In the genomic region with DNA sequence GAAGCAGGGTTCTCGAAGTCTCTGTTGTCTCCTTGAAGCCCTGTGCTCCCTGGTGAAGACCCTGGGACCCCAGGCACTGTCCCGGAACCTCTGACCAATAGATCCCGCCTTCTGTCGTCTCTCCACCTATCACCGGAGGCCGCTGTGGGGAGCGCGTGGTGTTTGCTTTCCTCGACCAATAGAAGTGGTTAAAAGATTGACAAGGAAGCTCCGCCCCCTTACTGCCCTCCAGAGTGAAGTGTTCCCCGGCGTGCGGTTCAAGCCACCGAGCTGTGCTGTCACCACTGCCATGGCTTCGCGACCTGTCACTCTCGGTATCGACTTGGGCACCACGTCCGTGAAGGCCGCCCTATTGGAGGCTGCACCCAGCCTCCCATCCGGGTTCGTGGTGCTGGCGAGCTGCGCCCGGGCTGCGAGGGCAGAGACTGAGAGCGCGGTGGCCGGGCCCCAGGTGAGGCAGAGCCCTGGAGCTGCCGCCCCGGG, we compare ENCODE assay signal across 8 mouse cellular contexts. TPM values are rescaled to one million over a fixed set of nuclear protein-coding genes. Genes with fewer than 3 reads are reported as not detected.
DNase-seq lines count a peak whose midpoint lies in the region; ATAC-seq lines count a peak whose summit lies in the region.

A gene (plus strand): TSS at position 231 of the 483 bp plus-strand sequence.

- H3K27ac ChIP-seq in heart, embryonic 13.5 days (replicated peaks): peak within 1 kb of the TSS; percentile 68
- peak within 1 kb of the TSS; percentile 77 for H3K27ac ChIP-seq in liver, embryonic 12.5 days
- H3K27ac ChIP-seq in stomach, embryonic 15.5 days: no peak within 1 kb of the TSS; the same call in 1 of the 2 replicates

- WGBS in heart, embryonic 13.5 days: under 1% methylated on average over 32 of the region's 32 CpGs
- 1% methylated on average over 32 of the region's 32 CpGs for WGBS in liver, embryonic 12.5 days (ENCODE audit: insufficient replicate concordance)
- under 1% methylated on average over 32 of the region's 32 CpGs for WGBS in stomach, embryonic 15.5 days

- DNase-seq in CD4-positive helper T cell, adult 2 months (ENCODE audit: low read depth, low spot score): peak; percentile 95
- peak; percentile 89 for DNase-seq in brain, embryonic 18.5 days (ENCODE audit: low read depth, low spot score)
- DNase-seq in kidney, postnatal 10 days: peak; percentile 96
- DNase-seq in natural killer cell, adult 2 months (ENCODE audit: low spot score in 2 of 2): peak; percentile 94 to 95

- no peaks in the 10 kb centered on the region for H3K27me3 ChIP-seq in heart, embryonic 13.5 days (replicated peaks)
- no peaks in the 10 kb centered on the region for H3K27me3 ChIP-seq in liver, embryonic 12.5 days (replicated peaks)
- no peaks in the 10 kb centered on the region for H3K27me3 ChIP-seq in stomach, embryonic 15.5 days (replicated peaks)

- H3K36me3 ChIP-seq in heart, embryonic 13.5 days: peaks cover 10% of the 10 kb centered on the region
- peaks cover 12% of the 10 kb centered on the region for H3K36me3 ChIP-seq in liver, embryonic 12.5 days
- no peaks in the 10 kb centered on the region for H3K36me3 ChIP-seq in stomach, embryonic 15.5 days

- peak within 1 kb of the TSS; percentile 98 for H3K4me2 ChIP-seq in heart, embryonic 13.5 days
- H3K4me2 ChIP-seq in liver, embryonic 12.5 days: peak within 1 kb of the TSS; percentile 99
- peak within 1 kb of the TSS; percentile 97 for H3K4me2 ChIP-seq in stomach, embryonic 15.5 days

- H3K9ac ChIP-seq in heart, embryonic 13.5 days: peak within 1 kb of the TSS; percentile 92
- H3K9ac ChIP-seq in liver, embryonic 12.5 days: peak within 1 kb of the TSS; percentile 88
- H3K9ac ChIP-seq in stomach, embryonic 15.5 days: peak within 1 kb of the TSS; percentile 67

- H3K4me1 ChIP-seq in heart, embryonic 13.5 days: peaks cover 16% of the 10 kb centered on the region
- peaks cover 23% of the 10 kb centered on the region for H3K4me1 ChIP-seq in liver, embryonic 12.5 days
- 0 out of 2 replicates have a peak, but pooled peaks cover 2% of the 10 kb centered on the region for H3K4me1 ChIP-seq in stomach, embryonic 15.5 days

- no peaks in the 10 kb centered on the region for H3K9me3 ChIP-seq in heart, embryonic 13.5 days
- H3K9me3 ChIP-seq in liver, embryonic 12.5 days (replicated peaks): no peaks in the 10 kb centered on the region
- no peaks in the 10 kb centered on the region for H3K9me3 ChIP-seq in stomach, embryonic 15.5 days

- peak within 1 kb of the TSS; percentile 85 for H3K4me3 ChIP-seq in heart, embryonic 13.5 days
- H3K4me3 ChIP-seq in liver, embryonic 12.5 days: peak within 1 kb of the TSS; percentile 83
- H3K4me3 ChIP-seq in stomach, embryonic 15.5 days (replicated peaks): peak within 1 kb of the TSS; percentile 79

- peak; percentile 96 for ATAC-seq in erythroid progenitor cell, adult 5-6 weeks (replicated peaks; ENCODE audit: low FRiP score, poor library complexity, severe bottlenecking)
- peak; percentile 96 for ATAC-seq in heart, embryonic 13.5 days (ENCODE audit: extremely low read depth, insufficient number of reproducible peaks, low FRiP score, low TSS enrichment)
- peak; percentile 96 for ATAC-seq in liver, embryonic 12.5 days
- peak; percentile 96 for ATAC-seq in stomach, embryonic 15.5 days (ENCODE audit: insufficient read depth, low FRiP score, low read depth)

RNA-seq across cellular contexts. Expression of the gene that starts here (rescaled TPM):
- total RNA-seq in erythroid progenitor cell, adult 5-6 weeks (2015; ENCODE audit: low replicate concordance): 2.9 TPM in 1 of 2 replicates, not detected in the other
- 0.39 TPM in 1 of 2 replicates, not detected in the other for total RNA-seq in erythroid progenitor cell, adult 5-6 weeks (2017; ENCODE audit: low replicate concordance)
- polyA plus RNA-seq in heart, embryonic 13.5 days (2015; fragmentation: Nextera tagmentation; extraction: Ambion mirVana): 0.56 and 0.60 TPM in 2 replicates
- 2.1 and 2.3 TPM in 2 replicates for polyA plus RNA-seq in liver, embryonic 12.5 days (2016; fragmentation: Nextera tagmentation; extraction: Ambion mirVana)
- polyA plus RNA-seq in stomach, embryonic 15.5 days (2015; fragmentation: Nextera tagmentation; extraction: Ambion mirVana): 2.8 and 3.6 TPM in 2 replicates

Comparison
In these comparisons a context has a peak if more than half of its experiments do, and no peak if none do; other contexts are left out.
1. Peak in ATAC-seq, H3K4me3 ChIP-seq, H3K27ac ChIP-seq, H3K9ac ChIP-seq and H3K4me2 ChIP-seq in heart, embryonic 13.5 days; RNA of the gene not detected or under 1 TPM.